Mouse (Mus musculus) lung, adult 2 months (tissue): ENCODE measurements around the gene Cabin1.

ENCODE experiments used
- CTCF ChIP-seq: fragments of 200-500 bp; IDR thresholded peaks from 2 replicates; pipeline ENCODE4 v1.5.1; 2011; ENCODE audit warnings: mild to moderate bottlenecking, low read length, control low read depth; ENCODE audit not compliant: insufficient read depth
- POLR2A ChIP-seq: fragments of 200-500 bp; IDR thresholded peaks from 2 replicates; pipeline ENCODE4 v1.6.1; 2011; ENCODE audit warnings: low read depth, mild to moderate bottlenecking, control low read depth, low read length, borderline replicate concordance; ENCODE audit errors: extremely low read depth

GRCm38 (mm10) chr10:75697693-75698092 lies 66.4 kb downstream of the Cabin1 start:
- no peak for TF ChIP-seq CTCF
- no peak for TF ChIP-seq POLR2A
